Mouse (Mus musculus): ENCODE results near the gene Fry. TPM values are rescaled to one million over a fixed set of nuclear protein-coding genes. Genes with fewer than 3 reads are reported as not detected.

The Fry gene
- polyA plus RNA-seq, 1 experiment from 2014 or later: 10.2 TPM

GRCm38 (mm10) chr5:150519551-150519950, 401.1 kb downstream of the Fry start:
- Histone ChIP-seq H3K9ac (no peak overlapping the region), H3K4me2 (replicated peaks) (no peak overlapping the region), H3K9me3 (no peaks in the 10 kb centered on the region), H3K4me3 (no peak overlapping the region), H3K4me1 (0 out of 2 replicates have a peak, but pooled peaks cover 6% of the 10 kb centered on the region), H3K36me3 (no peaks in the 10 kb centered on the region), H3K27me3 (no peaks in the 10 kb centered on the region), H3K27ac (no peak overlapping the region)
- WGBS: 82% methylated on average over 1 of the region's 1 CpGs
- ATAC-seq (ENCODE audit: insufficient number of reproducible peaks, insufficient read depth, low FRiP score, low TSS enrichment): no peak

- 0 out of 2 replicates have a peak, but pooled peaks cover 3% of the 10 kb centered on the region for H3K36me3 ChIP-seq
- WGBS: 6% methylated on average over 59 of the region's 63 CpGs
These were observed 403.8 kb downstream of the Fry start, which contains the start of gene Brca2 for GRCm38 (mm10) chr5:150521937-150522866. Gene Brca2 (plus strand): TSS chr5:150522630.

GRCm38 (mm10) chr5:150522867-150523234, 404.4 kb downstream of the Fry start:
- Histone ChIP-seq H3K36me3 (0 out of 2 replicates have a peak, but pooled peaks cover 3% of the 10 kb centered on the region), H3K4me1 (0 out of 2 replicates have a peak, but pooled peaks cover 6% of the 10 kb centered on the region), H3K9ac (peak overlapping the region; percentile 90), H3K27me3 (no peaks in the 10 kb centered on the region), H3K9me3 (no peaks in the 10 kb centered on the region), H3K4me2 (replicated peaks) (peak overlapping the region; percentile 64), H3K4me3 (peak overlapping the region; percentile 74), H3K27ac (peak overlapping the region; percentile 71; the same call in 1 of the 2 replicates)
- peak; percentile 43; the same call in 1 of the 2 replicates for ATAC-seq (ENCODE audit: insufficient number of reproducible peaks, insufficient read depth, low FRiP score, low TSS enrichment)
- WGBS: 10% methylated on average over 11 of the region's 11 CpGs

More at GRCm38 (mm10) chr5:150521937-150522866, 403.8 kb downstream of the Fry start, which contains the start of gene Brca2:
- ATAC-seq (ENCODE audit: insufficient number of reproducible peaks, insufficient read depth, low FRiP score, low TSS enrichment): peak; percentile 86
- Histone ChIP-seq H3K27ac (peak within 1 kb of the TSS; percentile 71), H3K27me3 (no peaks in the 10 kb centered on the region), H3K4me3 (peak within 1 kb of the TSS; percentile 74), H3K9me3 (no peaks in the 10 kb centered on the region), H3K4me1 (0 out of 2 replicates have a peak, but pooled peaks cover 6% of the 10 kb centered on the region), H3K4me2 (replicated peaks) (peak within 1 kb of the TSS; percentile 64), H3K9ac (peak within 1 kb of the TSS; percentile 90)

- H3K36me3 ChIP-seq: peaks cover 8% of the 10 kb centered on the region; the same call in 1 of the 2 replicates
- no peak overlapping the region for H3K4me2 ChIP-seq (replicated peaks)
- H3K27ac ChIP-seq: no peak overlapping the region
- WGBS: 87% methylated on average over 2 of the region's 2 CpGs
- no peak overlapping the region for H3K9ac ChIP-seq
- no peak for ATAC-seq (ENCODE audit: insufficient number of reproducible peaks, insufficient read depth, low FRiP score, low TSS enrichment)
- no peaks in the 10 kb centered on the region for H3K9me3 ChIP-seq
- no peak overlapping the region for H3K4me3 ChIP-seq
- H3K4me1 ChIP-seq: 0 out of 2 replicates have a peak, but pooled peaks cover 6% of the 10 kb centered on the region
- no peaks in the 10 kb centered on the region for H3K27me3 ChIP-seq
These were observed 406.8 kb downstream of the Fry start for GRCm38 (mm10) chr5:150525239-150525638.

GRCm38 (mm10) chr5:150541302-150541701, 422.9 kb downstream of the Fry start:
- no peak overlapping the region for H3K9ac ChIP-seq
- 95% methylated on average over 1 of the region's 1 CpGs for WGBS

GRCm38 (mm10) chr5:150543184-150543583, 424.7 kb downstream of the Fry start:
- Histone ChIP-seq H3K27me3 (no peaks in the 10 kb centered on the region), H3K9me3 (no peaks in the 10 kb centered on the region), H3K36me3 (peaks cover 24% of the 10 kb centered on the region), H3K4me3 (no peak overlapping the region), H3K9ac (no peak overlapping the region), H3K27ac (no peak overlapping the region), H3K4me2 (replicated peaks) (no peak overlapping the region), H3K4me1 (no peaks in the 10 kb centered on the region)
- 89% methylated on average over 2 of the region's 2 CpGs for WGBS
- ATAC-seq (ENCODE audit: insufficient number of reproducible peaks, insufficient read depth, low FRiP score, low TSS enrichment): no peak

More at GRCm38 (mm10) chr5:150541302-150541701, 422.9 kb downstream of the Fry start:
- H3K9me3 ChIP-seq: no peaks in the 10 kb centered on the region
- no peaks in the 10 kb centered on the region for H3K4me1 ChIP-seq
- H3K27ac ChIP-seq: no peak overlapping the region
- H3K27me3 ChIP-seq: no peaks in the 10 kb centered on the region
- ATAC-seq (ENCODE audit: insufficient number of reproducible peaks, insufficient read depth, low FRiP score, low TSS enrichment): no peak
- H3K36me3 ChIP-seq: peaks cover 39% of the 10 kb centered on the region
- no peak overlapping the region for H3K4me3 ChIP-seq
- H3K4me2 ChIP-seq (replicated peaks): no peak overlapping the region

Other genes starting within 250 kb of the Fry start
- gene Rxfp2, start 100.0 kb upstream of the Fry start, polyA plus RNA-seq (2016; fragmentation: Nextera tagmentation; extraction: Ambion mirVana): 0.41 and 0.51 TPM in 2 replicates